Mouse (Mus musculus): ENCODE measurements around the gene Cfap57.

Cfap57 gene

DNA sequence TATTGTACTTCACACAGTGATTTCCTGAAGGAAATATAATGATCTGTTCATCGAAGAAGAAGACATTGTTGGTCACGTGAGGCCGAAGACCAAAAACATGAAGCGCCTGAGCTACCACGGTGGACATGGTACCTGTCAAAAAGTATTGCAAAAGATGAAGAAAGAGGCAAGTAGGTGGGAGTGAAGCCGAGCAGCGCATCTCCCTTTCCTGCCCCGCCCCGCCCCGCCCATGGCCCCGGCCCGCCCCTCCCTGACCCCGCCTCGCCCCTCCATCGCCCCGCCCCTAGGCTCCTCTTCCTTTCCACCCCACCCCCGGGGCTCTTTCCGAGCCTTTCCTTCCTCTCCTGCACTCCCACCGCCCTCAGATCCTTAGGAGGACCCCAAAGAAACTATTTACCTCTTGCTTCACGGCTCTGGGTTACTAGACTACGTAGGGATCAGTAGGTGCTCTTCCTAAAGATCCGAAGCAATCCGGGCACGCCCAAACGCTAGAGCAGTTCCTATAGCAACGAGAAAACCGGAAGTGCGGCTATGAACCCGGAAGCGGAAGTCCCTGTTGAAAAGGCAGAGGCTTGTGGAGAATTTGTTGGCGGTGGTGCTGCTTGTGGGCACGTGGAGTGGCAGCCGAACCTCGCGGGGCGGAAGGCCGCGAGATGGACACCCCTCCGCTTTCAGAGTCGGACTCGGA lies at the start of gene Cfap57, which contains the start of gene Ebna1bp2:
Gene Cfap57 (minus strand): TSS at position 499 of the 688 bp plus-strand sequence.
Gene Ebna1bp2 (plus strand): TSS at position 521 of the 688 bp plus-strand sequence.
- peak; percentile 94 for DNase-seq (ENCODE audit: low spot score)

DNA sequence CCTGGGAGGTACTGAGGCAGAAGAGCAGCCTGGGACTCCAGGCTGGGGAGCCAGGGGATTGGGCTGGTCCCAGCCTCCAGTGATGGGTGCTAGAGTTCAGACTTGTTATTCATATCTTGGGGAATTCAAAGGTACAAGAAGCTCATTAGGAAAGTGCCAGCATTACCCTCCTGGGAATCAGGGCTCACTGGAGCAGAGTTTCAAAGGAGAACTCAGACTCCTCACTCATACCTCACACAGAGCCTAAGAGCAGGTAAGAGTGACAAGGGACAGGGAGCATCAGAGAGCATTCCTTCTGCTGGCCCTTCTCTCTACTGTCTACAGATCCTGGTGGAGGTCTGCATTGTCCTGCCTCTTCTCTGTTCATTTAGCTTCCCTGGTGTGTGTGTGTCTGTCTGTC lies 38.1 kb upstream of the Cfap57 start, which contains the start of gene Olfr62:
Gene Olfr62 (plus strand): TSS at position 301 of the 400 bp plus-strand sequence.
- no peak for DNase-seq (ENCODE audit: low spot score)

DNA sequence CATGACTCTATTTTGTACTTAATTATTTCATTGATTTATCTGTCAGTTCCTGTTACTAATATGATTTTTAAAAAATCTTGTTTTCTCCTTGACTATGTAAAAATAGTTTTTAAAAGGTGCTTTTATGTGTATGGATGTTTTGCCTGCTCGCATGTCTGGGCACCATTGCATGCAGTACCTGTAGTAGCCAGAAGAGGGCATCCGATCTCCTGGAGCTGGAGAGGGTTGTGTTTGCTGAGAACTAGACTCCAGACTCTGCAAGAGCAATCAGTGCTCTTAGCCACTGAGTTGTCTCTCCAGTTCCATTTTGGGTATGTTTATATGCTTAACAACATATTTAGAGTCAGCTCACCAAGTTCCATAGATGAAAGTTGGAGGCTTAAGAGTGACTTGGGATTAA lies 24.7 kb upstream of the Cfap57 start:
- peak; percentile 79 for DNase-seq (ENCODE audit: low spot score)

DNA sequence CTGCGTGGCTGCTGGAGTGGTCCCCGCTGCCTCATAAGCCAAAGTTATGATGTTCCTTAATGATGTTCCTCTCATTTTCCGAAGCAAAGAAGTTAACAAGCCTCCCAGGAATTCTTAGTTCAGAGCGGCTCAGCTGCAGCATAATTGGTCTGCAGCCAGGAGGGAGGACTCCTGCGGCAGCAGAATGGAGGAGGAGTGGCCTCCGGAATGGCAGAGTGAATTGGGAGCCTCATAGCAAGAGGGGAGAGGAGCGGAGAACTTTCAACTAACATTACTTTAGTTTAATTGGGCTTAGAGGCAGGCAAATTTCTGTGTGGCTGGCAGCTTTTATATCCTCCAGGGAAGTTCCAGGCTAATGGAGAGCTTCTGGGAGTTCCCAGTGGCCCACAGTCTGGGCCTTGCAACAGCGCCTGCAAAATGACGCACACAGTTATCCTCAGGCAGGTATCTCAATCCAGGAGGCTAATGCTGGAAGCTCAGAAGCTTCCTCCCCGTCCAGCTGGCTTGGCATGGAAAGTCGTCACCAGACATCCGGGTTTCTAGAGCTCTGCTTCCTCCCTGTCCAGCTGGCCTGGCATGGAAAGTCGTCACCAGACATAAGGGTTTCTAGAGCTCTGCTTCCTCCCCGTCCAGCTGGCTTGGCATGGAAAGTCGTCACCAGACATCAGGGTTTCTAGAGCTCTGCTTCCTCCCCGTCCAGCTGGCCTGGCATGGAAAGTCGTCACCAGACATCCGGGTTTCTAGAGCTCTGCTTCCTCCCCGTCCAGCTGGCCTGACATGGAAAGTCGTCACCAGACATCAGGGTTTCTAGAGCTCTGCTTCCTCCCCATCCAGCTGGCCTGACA lies 22.0 kb upstream of the Cfap57 start:
- no peak for DNase-seq (ENCODE audit: low spot score)

DNA sequence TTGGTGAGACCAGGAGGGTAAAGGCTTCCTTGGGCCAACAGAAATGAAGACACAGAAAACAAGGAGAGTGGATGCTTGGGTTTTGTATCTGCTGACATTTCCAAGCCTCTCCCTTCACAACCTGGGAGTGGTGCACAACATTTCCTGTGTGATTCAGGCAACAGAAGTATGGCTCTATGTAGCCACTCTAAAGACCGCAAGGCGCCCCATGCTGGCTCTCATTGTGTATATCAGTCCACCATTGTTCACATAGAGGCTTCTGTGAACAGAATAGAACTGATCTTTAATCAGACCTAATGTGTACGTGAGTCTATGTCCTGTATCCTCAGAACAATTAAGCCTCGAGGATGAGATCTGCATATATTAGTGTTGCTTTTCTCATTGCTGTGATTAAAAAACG lies 9.7 kb upstream of the Cfap57 start:
- no peak for DNase-seq (ENCODE audit: low spot score)

DNA sequence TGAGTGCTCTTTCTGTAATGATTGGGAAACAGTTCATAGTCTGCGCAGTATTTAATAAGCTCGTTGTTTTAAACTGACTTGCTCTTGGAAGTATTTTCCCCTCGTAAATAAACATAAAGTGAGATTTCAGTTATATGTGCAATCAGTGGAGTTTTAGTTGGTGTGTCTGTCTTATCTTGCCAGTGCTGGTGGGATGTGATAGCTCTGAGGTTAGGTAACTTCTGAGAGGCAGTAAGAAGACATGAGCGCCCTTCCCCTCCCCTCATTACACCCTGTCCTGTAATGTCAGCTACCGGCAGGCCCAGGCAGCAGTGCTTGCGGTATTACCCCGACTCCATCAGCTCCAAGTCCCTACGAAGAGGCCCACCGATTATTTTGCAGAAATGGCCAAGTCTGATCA lies 1.2 kb upstream of the Cfap57 start:
- no peak for DNase-seq (ENCODE audit: low spot score)

DNA sequence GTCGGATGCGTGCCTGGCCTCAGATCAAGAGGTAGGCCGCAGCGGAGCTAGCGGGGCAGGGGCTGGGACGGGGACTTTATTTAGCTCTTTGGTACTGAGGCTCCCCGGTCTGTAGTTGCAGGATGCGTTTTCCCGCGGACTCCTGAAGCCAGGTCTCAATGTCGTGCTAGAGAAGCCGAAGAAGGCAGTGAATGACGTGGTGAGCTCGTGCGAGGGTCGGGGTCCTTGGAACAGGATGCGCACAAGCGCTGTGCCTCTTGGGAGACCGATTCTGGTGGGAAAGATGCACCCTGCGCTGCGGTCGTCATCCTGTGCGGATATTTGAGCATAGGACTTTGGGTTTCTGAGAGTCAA lies 367 bp upstream of the Cfap57 start:
- peak; percentile 47 for DNase-seq (ENCODE audit: low spot score)

DNA sequence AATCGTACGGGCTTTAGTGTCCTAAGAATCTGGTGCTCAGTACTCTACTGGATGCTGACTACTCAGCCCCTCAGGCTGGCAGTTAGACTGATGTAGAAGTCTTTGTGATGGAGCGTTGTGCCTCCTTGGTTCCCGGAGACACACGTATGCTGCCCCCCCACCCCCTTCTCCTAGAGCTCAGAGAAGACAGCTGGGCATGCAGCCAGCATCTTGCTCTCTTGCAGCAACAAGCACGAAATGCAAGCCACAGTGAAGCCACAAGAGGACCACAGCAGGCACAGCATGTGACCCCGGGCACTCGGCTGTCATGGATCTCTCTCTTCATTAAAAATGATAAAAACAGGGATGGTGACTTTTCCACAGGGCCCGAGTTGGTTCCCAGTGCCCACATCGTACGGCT lies 5.2 kb downstream of the Cfap57 start:
- no peak for DNase-seq (ENCODE audit: low spot score)

DNA sequence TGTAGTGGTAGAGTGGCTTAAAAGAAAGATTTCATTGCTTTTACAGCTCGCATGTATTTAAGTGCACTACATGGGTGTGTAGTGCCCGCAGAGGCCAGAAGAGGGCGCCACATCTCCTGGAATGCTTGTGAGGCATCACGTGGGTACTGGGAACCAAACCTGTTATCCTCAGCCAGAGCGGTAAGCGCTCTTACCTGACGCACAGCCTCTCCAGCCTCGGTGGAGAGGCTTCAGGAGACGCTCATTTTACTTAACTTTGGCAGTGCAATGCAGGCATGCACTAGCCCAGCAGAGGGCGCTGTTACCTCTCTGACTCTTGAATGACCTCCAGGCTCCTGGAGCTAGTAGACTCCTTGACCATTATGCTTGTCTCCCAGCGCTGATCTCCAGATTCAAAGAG lies 8.0 kb downstream of the Cfap57 start:
- peak; percentile 70 for DNase-seq (ENCODE audit: low spot score)

DNA sequence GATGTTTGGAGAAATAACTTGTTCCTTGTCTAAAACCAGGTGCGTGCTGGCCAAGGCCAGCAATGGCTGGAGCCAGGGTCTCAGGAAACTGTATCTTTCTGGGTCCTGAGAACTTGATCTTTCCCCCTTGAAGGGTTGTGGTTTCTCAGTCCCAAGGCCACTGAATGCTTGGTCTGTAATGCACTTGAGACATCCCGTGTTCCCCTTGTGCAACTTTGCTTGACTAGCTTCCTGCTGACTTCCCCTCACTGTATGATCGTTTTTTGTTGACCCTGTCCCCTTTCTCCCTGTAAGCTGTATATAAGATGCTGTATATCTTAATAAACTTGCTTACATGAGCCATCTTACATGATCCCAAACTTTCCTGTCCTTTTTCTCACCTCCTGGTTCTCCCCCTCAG lies 10.7 kb downstream of the Cfap57 start:
- DNase-seq (ENCODE audit: low spot score) = no peak

DNA sequence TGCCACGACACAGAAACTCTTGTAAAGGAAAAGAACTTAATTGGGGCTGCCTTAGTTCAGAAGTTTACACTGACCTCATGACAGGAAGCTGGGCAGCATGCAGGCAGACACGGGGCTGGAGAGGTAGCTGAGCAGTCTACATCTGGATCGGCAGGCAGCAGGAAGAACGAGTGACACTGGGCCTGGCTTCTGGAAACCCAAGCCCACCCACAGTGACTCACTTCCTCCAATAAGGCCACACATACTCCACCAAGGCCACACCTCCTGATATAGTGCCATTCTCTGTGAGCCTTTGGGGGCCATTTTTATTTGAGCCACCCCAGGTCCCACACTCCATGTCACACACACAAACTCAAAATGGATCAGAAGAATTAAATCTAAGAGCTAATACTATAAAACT lies 16.5 kb downstream of the Cfap57 start:
- peak; percentile 9 for DNase-seq (ENCODE audit: low spot score)

DNA sequence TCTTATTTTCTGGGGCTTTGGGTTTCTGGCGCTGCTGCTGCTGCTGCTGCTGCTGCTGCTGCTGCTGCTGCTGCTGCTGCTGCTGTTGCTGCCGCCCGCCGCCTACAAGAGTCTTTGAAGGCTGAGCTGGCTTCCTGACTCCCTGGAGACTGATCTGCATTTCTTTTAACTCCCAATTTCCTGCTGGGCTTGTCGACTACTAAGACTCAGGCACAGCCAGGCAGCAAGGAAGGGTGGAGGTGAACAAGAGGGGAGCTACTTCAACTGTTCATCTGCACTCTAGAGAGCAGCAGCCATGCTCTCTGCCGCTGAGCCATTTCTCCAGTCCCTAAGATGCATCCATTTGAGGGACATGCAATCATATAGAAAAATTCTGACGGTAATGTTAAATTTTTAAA lies 30.8 kb downstream of the Cfap57 start:
- peak; percentile 51 for DNase-seq (ENCODE audit: low spot score)

DNA sequence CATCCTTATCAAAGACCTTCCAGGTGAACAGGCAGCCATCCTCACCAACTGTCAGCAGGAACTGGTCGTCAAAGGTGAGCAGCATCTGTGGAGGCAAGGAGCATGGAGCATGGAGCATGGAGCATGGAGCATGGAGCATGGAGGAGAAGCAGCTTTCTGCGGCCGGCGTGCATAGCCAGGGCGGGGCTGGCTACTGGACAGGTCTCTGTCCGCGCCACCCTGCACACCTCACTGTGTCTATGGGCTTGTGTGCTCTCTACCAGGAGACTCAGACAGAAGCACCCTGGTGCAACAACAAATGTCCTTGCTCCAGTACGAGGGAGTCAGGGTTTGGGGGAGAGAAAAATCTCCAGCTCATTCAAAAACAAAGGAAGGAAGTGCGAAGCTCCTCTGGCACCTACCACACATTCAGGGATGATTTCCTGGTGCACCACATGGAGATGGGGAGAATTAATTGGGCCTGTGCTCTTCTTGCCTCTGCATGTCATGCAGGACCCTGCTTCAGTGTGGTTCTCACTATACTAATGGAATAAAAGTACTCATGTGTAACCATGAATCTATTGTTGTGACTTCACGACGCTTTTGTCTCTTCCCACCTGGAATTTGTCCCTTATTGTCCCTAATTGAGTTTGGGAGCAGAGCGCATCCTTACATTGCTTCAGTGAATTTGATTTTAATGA lies 31.4 kb downstream of the Cfap57 start:
- DNase-seq (ENCODE audit: low spot score) = no peak

DNA sequence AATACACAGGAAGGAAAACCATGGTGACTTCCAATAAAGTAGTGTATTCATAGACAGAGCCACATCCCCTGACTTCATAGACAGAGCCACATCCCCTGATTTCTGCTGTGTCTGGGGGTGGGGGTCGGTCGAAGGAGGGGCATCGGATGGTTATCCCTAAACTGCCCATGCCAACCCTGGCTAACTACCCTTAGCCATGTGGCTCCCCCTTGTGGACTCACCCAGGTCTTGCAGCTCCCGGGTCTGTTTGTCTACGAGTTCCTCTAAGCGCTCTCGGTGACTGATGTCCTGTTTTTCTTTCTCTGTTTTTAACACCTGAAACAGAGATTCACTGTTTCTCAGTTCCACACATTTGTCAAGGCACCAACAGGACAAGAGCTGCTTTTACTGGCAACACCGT lies 37.9 kb downstream of the Cfap57 start:
- no peak for DNase-seq (ENCODE audit: low spot score)

DNA sequence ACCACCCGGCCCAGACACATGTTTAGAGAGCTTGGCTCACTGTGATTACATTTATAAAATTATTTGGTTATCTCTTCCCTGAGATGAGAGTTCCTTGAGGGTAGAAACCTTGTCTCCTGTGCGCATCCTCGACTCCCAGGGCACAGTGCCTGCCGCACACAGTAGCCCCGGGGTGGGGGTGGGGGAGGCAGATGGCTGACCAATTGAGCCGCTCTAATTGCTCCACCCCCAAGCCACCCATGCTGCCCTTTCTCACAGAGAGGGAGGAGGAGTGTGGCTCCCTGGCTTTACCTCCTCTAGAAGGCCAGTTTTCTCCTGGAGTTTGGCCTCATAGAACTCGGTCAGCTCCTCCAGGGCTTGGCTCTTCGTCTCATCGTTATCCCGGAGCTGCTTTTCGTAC lies 39.1 kb downstream of the Cfap57 start:
- DNase-seq (ENCODE audit: low spot score) = peak; percentile 20

DNA sequence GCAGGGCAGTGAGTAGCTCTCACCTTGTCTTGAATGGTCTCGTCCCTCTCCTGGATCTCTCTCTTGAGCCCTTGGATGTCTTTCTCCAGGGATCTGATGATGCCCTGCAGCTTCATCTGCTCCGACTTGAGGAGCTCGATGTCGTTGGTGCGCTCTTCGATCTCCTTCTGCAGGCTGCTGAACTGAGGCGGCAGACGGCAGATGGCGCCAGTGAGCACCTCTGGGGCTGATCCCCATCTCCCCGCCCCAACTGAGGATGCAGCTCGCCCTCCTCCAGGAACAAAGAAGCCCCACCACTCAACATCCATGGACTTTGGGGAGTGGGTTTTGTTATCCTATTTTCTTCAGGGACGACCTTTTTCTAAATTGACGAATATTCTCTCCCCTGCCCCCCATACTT lies 41.3 kb downstream of the Cfap57 start:
- DNase-seq (ENCODE audit: low spot score) = peak; percentile 60

DNA sequence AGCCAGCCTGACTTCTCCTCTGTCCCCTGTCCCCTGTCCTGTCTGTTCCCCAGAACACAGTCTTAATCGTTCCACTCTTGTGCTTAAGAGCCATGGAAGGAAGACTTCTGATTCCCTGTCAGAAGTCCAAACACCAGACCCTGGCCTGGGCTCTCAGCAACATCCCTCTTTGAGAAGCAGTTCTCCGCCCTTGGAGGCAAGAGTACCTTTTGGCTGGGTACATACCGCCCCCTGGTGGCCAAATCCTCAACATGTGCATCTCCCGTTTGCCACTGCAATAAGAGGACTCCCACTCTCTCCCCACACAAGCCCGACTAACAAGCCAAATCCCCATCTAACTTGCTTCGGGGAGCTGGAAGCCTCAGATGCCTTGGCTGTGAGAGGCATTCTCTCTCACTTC lies 44.5 kb downstream of the Cfap57 start:
- peak; percentile 94 for DNase-seq (ENCODE audit: low spot score)

DNA sequence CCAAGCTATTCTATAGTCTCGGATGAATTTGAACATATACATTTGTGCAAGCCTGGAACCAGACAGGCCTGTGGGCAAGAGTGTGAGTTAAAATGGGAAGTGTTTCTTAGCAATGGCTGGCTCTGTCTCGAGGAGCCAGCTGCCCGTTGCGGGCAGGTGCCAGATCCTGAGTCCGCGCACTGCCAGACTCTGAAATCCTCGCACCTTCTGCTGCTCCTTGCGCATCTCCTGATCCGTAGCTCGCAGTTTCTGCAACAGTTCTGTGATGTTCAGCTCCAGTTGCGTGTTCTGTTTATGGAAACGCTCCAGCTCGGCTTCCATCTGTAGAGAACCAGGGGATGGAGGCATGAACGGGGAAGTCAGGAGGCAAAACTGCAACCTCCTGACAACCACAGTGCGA lies 49.1 kb downstream of the Cfap57 start:
- no peak for DNase-seq (ENCODE audit: low spot score)

DNA sequence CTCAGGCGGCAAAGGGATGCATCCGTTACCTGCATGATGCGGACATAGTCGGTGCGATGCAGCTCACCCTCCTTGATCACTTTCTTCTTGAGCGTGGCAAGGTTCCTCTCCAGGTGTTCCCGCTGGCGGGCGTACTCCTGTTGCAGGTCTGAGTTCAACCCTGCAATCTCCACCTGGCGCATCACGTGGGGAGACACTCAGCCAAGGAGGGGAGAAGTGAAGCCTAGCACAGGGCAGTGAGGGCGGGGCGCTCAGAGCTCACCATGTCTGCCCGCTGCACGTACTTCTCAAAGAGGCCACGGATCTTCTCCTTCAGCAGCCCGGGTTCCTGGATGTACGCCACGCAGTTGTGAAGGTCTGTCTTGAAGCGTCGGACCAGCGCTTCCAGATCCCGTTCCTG lies 51.3 kb downstream of the Cfap57 start:
- DNase-seq (ENCODE audit: low spot score) = no peak

DNA sequence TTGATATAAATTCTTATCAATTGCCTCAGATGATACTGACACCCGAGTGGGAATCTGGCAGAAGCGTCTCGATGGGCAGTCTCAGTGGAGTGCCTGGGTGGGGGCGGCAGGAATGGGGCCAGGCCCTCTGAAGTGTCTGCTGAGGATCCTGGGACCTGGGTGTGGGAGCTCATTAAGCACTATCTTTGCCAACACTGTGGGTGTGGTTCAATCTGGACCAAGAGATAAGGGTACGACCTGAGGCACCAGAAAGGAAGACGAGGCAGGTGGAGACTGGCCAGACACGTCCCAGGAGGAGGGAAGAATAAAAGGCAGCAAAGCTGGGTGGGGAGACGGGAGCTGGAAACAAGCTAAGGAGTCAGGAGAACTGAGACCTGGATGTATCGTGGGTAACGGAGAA lies 51.9 kb downstream of the Cfap57 start:
- no peak for DNase-seq (ENCODE audit: low spot score)

DNA sequence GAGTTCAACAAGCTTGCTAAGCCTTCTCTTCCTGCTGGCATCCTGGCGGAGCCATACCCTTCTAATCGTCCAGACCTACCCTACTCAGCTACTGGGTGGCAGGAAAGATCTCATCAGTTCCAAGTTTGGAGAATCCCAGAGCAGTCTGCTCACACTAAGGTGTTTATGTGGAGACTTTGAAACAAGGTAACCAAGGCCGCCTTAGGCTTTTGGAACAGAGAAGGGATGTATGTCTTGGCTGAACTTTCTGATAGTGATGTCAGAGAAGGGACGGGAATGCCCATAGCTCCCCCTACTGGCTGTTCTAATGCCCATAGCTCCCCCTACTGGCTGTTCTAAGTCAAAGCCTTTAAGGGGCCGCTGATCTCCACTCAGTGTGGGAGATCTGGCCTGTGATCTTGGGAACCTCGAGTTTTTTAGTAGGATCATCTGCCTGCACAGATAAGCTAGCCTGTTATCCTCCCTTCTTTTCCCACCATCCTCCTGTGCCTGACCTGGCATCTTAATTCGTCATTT lies 54.4 kb downstream of the Cfap57 start:
- DNase-seq (ENCODE audit: low spot score) = peak; percentile 77

DNA sequence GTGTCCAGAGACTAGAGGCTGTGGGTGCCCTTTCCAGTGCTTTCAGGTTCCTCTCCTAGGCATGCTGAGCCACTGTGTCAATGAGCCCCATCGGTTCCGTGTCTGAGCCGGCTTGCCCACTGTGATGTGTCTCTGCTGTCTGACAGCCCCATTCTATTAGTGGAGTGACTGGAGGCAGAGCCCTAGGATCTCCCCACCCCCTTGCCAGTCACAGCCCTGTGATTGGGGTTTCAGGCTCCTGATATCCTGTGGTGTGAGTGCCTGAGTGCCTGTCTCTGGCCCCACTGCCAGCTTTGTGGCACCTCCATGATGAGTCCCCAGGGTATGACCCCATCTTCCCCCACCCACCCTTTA lies 55.7 kb downstream of the Cfap57 start:
- DNase-seq (ENCODE audit: low spot score) = no peak

Measured in embryo, embryonic 10 days (tissue).